Mouse (Mus musculus) cerebellum, adult 2 months (tissue): ENCODE data around the gene Ift20.

Source experiments
- CTCF ChIP-seq: fragments of 200-500 bp; IDR thresholded peaks from 2 replicates; pipeline ENCODE4 v1.5.1; 2011; ENCODE audit warnings: low read depth, mild to moderate bottlenecking, control low read depth, low read length, moderate library complexity, borderline replicate concordance; ENCODE audit not compliant: insufficient read depth
- POLR2A ChIP-seq: fragments of 200-500 bp; IDR thresholded peaks from 2 replicates; pipeline ENCODE4 v1.6.1; 2011; ENCODE audit warnings: low read length, control low read depth, borderline replicate concordance; ENCODE audit not compliant: insufficient read depth

DNA sequence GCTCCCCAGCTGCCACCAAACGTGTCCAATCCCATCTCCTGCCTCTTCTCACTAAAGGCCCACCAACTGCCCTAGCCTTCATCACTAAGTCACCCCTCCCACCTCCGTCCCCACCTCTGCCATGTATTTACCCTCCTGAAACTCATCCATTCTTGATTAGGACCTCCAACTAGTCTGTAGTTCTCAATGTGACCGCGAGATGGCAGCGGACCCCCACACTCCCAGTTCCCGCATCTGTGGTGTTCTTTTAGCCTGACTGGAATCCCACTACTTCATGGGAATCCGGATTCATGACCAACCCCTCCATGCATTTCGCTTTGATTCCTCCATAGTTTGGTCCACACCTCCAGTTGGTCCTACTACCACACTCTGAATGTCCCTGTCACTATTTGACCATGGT is 48.0 kb upstream of the Ift20 start:
- TF ChIP-seq CTCF (peak; percentile 96), POLR2A (no peak)
